Mouse (Mus musculus) lung, postnatal 0 days (tissue): ENCODE results near the gene Sar1b.

Source experiments
- CTCF ChIP-seq: IDR thresholded peaks from 2 replicates; pipeline ENCODE4 v1.5.1; 2016; ENCODE audit warnings: antibody characterized with exemption, mild to moderate bottlenecking
- EP300 ChIP-seq: IDR thresholded peaks from 2 replicates; pipeline ENCODE4 v1.6.1; 2016; ENCODE audit warnings: antibody characterized with exemption, mild to moderate bottlenecking, control low read depth

DNA sequence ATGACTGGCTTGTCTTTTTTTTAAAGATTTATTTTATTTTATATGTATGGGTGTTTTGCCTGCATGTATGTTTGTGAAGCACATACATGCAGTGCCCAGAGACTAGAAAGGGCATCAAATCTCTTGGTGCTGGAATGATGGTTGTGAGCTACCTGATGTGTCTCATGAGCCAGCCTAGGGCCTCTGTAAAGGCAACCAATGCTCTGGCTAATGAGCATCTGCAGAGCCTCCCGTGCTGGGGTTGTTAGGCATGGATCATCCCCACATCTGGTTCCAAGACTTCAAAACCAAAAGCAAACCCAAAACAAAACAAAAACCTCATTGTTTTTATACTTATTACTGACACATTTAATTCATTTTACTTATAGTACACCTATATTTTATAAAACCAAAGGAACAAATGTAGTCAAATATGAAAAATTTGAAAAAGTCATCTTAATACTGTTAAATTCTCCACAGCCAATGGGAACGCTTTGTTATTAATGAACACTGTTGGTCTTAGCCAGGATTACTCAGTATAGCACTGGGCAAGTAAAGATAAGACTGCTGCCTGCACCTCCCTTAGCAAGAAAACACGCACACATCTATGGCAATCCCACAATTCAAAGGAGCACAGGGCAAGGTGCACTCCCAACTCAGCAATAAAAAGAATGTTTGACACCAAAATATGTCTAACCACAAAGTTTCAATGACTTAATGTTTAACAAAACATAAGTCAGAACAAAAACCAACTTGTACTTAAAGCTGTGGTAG lies 24.7 kb upstream of the Sar1b start:
- TF ChIP-seq EP300 (no peak), CTCF (no peak)
